Mouse (Mus musculus) midbrain, postnatal 0 days (tissue): ENCODE data around the gene Il10rb. TPM values are rescaled to one million over a fixed set of nuclear protein-coding genes. Genes with fewer than 3 reads are reported as not detected.

Experiments
- ATAC-seq: fragments of 200-750 bp; cut with Nextera tagmentation; 2 replicates; pipeline ENCODE4 v1.8.0; 2017; ENCODE audit warnings: moderate number of reproducible peaks, mild to moderate bottlenecking, moderate TSS enrichment, moderate library complexity; ENCODE audit not compliant: low FRiP score
- DNase-seq: peaks from one replicate; pipeline ENCODE4 v3.0.0-alpha.2; 2015; ENCODE audit warnings: low spot score
- H3K27ac ChIP-seq: fragments of 300-500 bp; sonication (generic); 2 replicates; pipeline ENCODE4 v1.5.1; 2014; ENCODE audit warnings: low read depth, mild to moderate bottlenecking, low read length, mixed read lengths
- H3K27me3 ChIP-seq: fragments of 300-500 bp; sonication (generic); 2 replicates; pipeline ENCODE4 v1.6.1; 2014; ENCODE audit warnings: low read length, control low read depth, mixed read lengths; ENCODE audit not compliant: insufficient read depth
- H3K36me3 ChIP-seq: fragments of 300-500 bp; sonication (generic); 2 replicates; pipeline ENCODE4 v1.6.1; 2014; ENCODE audit warnings: low read length, control low read depth, mixed read lengths; ENCODE audit not compliant: insufficient read depth
- H3K4me1 ChIP-seq: fragments of 300-500 bp; sonication (generic); 2 replicates; pipeline ENCODE4 v1.6.1; 2014; ENCODE audit warnings: mild to moderate bottlenecking, control low read depth, antibody characterized with exemption, low read length, mixed read lengths; ENCODE audit not compliant: insufficient read depth
- H3K4me2 ChIP-seq: fragments of 300-500 bp; sonication (generic); 2 replicates; pipeline ENCODE4 v1.6.1; 2014; ENCODE audit warnings: low read depth, mild to moderate bottlenecking, low read length, mixed read lengths; ENCODE audit not compliant: poor library complexity, severe bottlenecking
- H3K4me3 ChIP-seq: fragments of 300-500 bp; sonication (generic); 2 replicates; pipeline ENCODE4 v1.5.1; 2014; ENCODE audit warnings: low read depth, mild to moderate bottlenecking, low read length, moderate library complexity
- H3K9ac ChIP-seq: fragments of 300-500 bp; sonication (generic); replicated peaks from 2 replicates; pipeline ENCODE4 v1.6.1; 2014; ENCODE audit warnings: mild to moderate bottlenecking, low read length, moderate library complexity, mixed read lengths; ENCODE audit not compliant: poor library complexity, severe bottlenecking
- H3K9me3 ChIP-seq: fragments of 300-500 bp; sonication (generic); 2 replicates; pipeline ENCODE4 v1.6.1; 2016; ENCODE audit warnings: low read length, control low read depth
- CTCF ChIP-seq: IDR thresholded peaks from 2 replicates; pipeline ENCODE4 v1.5.1; 2016; ENCODE audit warnings: antibody characterized with exemption, mild to moderate bottlenecking
- WGBS: fragments of 180-500 bp; shearing (Covaris S2); extraction: QIAGEN DNeasy Blood & Tissue Kit; methylation state at CpG from one replicate; pipeline ENCODE4 v1.1.7; 2014; 5-methylcytosine and 5-hydroxymethylcytosine counted together
- polyA plus RNA-seq: library from polyadenylated mRNA; unstranded; fragments of >200 nt; fragmentation: Nextera tagmentation; extraction: Ambion mirVana; gene quantifications from 2 replicates; pipeline ENCODE4 v1.2.1, GENCODE M21; 2015
- total RNA-seq: library from RNA; depleted of rRNA; stranded (reverse); fragments of >200 nt; gene quantifications from 2 replicates; pipeline ENCODE4 v1.2.3, GENCODE M21; 2014

Gene Il10rb
- total and polyA plus RNA-seq, 2 experiments from 2014 or later: 5.5 to 10.5 TPM

DNA sequence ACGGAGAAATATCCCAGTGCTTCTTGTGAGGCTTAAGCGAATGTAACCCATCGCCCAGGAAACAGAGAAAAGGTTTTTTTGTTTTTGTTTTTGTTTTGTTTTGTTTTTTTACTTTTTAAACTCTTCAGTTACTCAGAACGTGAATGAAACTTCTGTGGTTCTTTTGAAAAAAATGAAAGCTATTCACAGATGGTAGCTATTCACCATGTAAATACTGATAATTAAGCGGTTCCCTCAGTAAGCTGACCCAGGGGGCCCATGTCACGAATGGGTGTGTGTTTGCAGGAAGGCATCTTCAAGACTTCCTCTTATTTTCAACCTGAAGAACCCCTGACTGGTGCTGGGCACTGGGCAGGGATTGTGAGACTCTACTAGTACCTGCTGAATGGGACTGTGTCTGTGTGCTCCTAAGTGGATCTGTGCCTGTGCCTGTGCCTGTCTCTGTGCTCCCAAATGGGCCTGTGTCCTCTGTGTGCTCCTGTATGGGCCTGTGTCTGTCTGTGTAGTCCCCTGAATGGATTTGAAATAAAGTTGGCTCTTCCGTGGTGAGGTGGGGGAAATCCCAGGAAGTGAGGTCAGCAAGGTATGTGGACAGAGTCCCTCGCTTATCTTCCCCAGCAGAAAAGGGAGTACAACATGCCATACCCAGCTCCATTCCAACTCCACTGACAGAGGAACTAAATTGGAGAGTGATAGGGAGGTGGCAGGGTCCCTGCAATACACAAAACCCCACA lies 41.0 kb downstream of the Il10rb start:
- TF ChIP-seq CTCF: no peak
- Histone ChIP-seq H3K27me3 (no peaks in the 10 kb centered on the region), H3K9me3 (no peaks in the 10 kb centered on the region), H3K4me3 (no peak overlapping the region), H3K4me1 (no peaks in the 10 kb centered on the region), H3K27ac (no peak overlapping the region), H3K4me2 (no peak overlapping the region), H3K9ac (no peak overlapping the region), H3K36me3 (no peaks in the 10 kb centered on the region)
- ATAC-seq: no peak
- WGBS: 77% methylated on average over 8 of the region's 8 CpGs
- no peak for DNase-seq

DNA sequence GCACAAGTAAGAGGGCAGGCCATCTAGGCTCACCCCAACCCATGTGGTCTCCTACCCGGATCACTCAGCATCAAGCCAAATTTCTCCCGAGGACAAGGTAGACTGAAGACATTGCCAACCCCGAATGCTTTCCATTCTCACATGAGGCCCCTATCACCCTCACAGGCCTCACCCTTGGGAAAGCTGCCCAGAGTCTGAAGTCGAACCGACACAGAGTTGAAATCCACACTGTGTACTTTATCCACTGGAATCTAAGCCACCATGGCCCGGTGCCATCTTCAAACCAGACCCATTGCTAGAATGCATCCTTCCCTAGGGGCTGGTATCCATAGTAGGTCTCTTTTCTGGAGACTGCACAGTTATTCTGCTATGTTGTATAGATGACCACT lies 41.5 kb downstream of the Il10rb start:
- H3K9ac ChIP-seq: no peak overlapping the region
- 74% methylated on average over 6 of the region's 6 CpGs for WGBS
- TF ChIP-seq CTCF: no peak
- no peak for DNase-seq
- ATAC-seq: no peak
- H3K36me3 ChIP-seq: no peaks in the 10 kb centered on the region
- no peaks in the 10 kb centered on the region for H3K9me3 ChIP-seq
- H3K4me1 ChIP-seq: no peaks in the 10 kb centered on the region
- no peak overlapping the region for H3K4me2 ChIP-seq
- no peak overlapping the region for H3K4me3 ChIP-seq
- H3K27me3 ChIP-seq: no peaks in the 10 kb centered on the region
- no peak overlapping the region for H3K27ac ChIP-seq

DNA sequence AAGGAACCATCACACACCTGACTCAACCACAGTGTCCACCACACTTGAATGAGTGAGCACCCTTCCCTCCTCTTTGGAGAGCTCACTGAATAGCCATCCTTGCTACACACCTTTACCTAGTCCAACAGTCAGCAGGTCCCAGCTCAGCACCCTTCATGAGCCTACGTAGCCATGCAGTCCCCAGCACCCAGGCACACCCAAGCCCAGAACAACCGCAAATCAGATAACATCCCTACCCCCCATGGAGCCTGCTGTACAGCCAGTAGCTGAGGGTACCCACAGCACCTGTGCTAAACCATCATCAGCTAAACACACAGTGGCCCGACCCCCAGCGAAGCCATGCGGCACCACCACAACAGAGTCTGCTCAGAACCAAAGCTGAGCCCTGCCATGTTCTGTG lies 42.1 kb downstream of the Il10rb start:
- no peaks in the 10 kb centered on the region for H3K9me3 ChIP-seq
- 94% methylated on average over 5 of the region's 5 CpGs for WGBS
- no peaks in the 10 kb centered on the region for H3K27me3 ChIP-seq
- H3K4me2 ChIP-seq: no peak overlapping the region
- no peak for DNase-seq
- TF ChIP-seq CTCF: no peak
- no peaks in the 10 kb centered on the region for H3K36me3 ChIP-seq
- no peak overlapping the region for H3K27ac ChIP-seq
- H3K4me3 ChIP-seq: no peak overlapping the region
- no peaks in the 10 kb centered on the region for H3K4me1 ChIP-seq
- ATAC-seq: no peak
- H3K9ac ChIP-seq: no peak overlapping the region

DNA sequence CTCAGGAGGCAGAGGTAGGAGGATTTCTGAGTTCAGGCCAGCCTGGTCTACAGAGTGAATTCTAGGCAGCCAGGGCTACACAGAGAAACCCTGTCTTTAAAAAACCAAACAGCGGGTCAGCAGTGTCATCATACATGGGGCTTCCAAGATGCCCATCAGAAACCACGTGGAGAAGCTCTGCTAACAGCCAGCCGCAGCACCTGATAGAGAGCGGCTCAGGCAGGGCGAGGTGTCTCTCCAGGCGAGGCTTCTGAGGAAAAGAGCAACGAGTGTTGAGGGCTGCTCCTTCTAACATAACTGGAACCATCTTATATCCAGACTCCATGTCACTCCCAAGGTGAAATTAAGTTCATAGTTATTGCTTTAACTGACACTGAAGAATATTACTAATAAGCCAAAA lies 42.9 kb downstream of the Il10rb start:
- H3K36me3 ChIP-seq: no peaks in the 10 kb centered on the region
- H3K9ac ChIP-seq: no peak overlapping the region
- no peak overlapping the region for H3K27ac ChIP-seq
- no peaks in the 10 kb centered on the region for H3K27me3 ChIP-seq
- no peaks in the 10 kb centered on the region for H3K4me1 ChIP-seq
- no peak overlapping the region for H3K4me3 ChIP-seq
- DNase-seq (no peak), ATAC-seq (no peak)
- no peak overlapping the region for H3K4me2 ChIP-seq
- H3K9me3 ChIP-seq: no peaks in the 10 kb centered on the region
- TF ChIP-seq CTCF: no peak
- 86% methylated on average over 7 of the region's 7 CpGs for WGBS

DNA sequence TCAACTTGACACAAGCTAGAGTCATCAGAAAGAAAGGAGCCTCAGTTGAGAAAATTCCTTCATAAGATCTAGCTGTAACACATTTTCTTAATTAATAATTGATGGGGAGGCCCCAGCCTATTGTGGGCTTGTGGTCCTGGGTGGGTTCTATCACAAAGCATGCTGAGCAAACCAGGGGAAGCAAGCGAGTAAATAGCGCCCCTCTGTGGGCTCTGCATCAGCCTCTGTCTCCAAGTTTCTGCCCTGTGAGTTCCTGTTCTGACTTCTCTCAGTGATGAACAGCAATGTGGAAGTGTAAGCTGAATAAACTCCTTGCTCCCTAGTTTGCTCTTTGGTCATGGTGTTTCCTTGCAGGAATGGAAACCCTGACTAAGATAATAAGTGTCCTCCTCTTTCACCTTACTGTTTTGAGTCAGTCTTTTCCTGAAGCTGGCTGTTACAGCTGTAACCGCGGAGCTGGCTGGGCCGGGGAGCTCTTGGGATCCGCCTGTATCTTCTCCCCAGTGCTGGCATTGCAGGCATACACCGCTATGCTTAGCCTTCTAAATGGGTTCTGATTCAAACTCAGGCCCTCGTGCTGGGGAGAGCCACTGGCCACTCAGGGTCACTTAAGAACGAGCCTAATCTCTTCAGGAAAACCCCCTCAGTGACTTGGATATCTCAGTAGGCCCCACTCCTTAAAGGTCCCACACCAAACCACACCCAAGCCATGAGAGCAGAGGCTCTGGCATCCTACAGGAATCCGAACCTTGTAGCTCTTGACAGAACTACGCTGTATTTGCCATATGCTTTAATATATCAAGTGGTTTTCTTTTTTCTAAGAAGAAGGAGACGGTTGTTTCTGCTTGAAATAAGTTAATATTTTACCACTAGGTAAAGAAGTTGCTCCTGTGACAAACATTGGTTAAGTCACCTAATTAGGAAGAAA lies 44.4 kb downstream of the Il10rb start:
- Histone ChIP-seq H3K4me2 (no peak overlapping the region), H3K27me3 (no peaks in the 10 kb centered on the region), H3K9ac (no peak overlapping the region), H3K4me3 (no peak overlapping the region), H3K27ac (no peak overlapping the region), H3K36me3 (no peaks in the 10 kb centered on the region), H3K4me1 (no peaks in the 10 kb centered on the region), H3K9me3 (no peaks in the 10 kb centered on the region)
- TF ChIP-seq CTCF: no peak
- 84% methylated on average over 12 of the region's 12 CpGs for WGBS
- DNase-seq: no peak
- ATAC-seq: no peak

DNA sequence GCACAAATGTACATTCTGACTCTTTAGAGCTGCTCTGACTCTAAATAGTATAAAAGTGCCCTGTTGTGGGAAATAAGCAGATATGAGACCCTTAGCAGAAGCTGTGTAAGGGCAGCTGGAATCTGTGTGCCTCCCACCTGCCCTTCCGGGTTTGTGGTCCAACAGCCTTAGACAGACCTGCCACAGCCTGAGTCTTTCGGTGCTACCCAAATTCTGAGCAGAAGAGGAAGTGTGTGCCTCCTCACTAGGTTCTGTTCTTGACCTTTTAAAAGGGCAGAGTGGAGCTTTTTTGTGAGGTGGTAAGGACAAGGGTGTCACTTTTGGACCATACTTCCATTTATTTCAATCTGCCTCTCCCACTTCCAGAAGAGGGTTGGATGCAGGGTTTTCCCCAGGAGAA lies 46.0 kb downstream of the Il10rb start:
- no peak for TF ChIP-seq CTCF
- 72% methylated on average over 2 of the region's 2 CpGs for WGBS
- Histone ChIP-seq H3K36me3 (no peaks in the 10 kb centered on the region), H3K27me3 (no peaks in the 10 kb centered on the region), H3K27ac (no peak overlapping the region), H3K4me3 (no peak overlapping the region), H3K9me3 (no peaks in the 10 kb centered on the region), H3K9ac (no peak overlapping the region), H3K4me1 (no peaks in the 10 kb centered on the region), H3K4me2 (no peak overlapping the region)
- no peak for ATAC-seq
- no peak for DNase-seq
